Mouse (Mus musculus) lung, adult 2 months (tissue): ENCODE data around the gene Clec18a.

Experiments
- CTCF ChIP-seq: fragments of 200-500 bp; IDR thresholded peaks from 2 replicates; pipeline ENCODE4 v1.5.1; 2011; ENCODE audit warnings: mild to moderate bottlenecking, low read length, control low read depth; ENCODE audit not compliant: insufficient read depth
- POLR2A ChIP-seq: fragments of 200-500 bp; IDR thresholded peaks from 2 replicates; pipeline ENCODE4 v1.6.1; 2011; ENCODE audit warnings: low read depth, mild to moderate bottlenecking, control low read depth, low read length, borderline replicate concordance; ENCODE audit errors: extremely low read depth

DNA sequence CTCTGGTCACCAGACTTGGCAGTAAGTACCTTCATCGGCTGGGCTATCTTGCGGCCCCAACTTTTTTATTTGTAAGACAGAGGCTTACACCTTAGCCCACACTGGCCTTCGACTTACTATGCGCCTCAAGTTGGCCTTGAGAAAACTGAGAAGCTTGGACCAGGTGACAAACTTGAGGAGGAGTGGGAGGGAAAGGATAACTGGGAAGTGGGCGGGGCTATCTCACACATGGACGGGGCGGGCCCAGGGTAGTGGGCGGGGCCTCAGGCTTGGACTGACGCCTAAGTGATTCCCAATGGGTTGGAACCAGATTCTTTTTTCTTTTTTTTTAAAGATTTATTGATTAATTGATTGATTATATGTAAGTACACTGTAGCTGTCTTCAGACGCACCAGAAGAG, 24.8 kb downstream of the Clec18a start:
- no peak for TF ChIP-seq CTCF
- no peak for TF ChIP-seq POLR2A
